In the genomic region with DNA sequence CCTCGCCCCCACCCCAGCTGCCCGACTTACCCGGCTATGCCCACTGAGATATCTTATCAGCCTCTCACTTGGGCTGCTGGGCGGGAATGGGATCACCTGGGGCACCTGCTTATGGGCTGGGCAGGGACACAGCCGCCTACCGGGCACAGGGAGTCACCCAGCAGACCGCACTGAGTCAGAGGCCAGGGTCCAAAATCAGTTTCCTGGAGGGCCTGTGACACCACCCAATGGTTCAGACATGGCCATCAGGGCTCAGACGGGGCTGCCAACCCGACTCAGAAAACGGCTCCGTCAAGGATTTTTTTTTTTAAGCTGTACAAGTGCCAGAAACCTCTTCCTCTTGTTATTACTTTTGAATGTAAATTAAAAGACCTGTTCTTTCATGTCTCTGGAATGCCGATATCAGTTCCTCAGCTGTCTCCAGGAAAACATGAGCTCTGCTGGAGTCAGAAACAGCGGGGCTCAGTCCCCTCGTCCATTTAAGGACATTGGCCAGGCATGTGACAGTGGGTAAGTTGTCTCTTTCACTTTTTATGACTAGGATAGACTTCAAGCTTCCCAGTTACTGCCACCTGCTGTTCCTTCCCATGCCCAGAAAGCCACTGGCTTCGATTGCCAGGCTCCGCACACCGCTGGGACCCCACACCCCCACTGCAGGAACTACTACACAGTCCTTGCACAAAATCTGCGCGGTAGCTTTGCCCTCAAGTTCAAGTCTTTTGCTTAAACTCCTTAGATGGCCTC, we compare ENCODE assay signal across 14 mouse cellular contexts. TPM values are rescaled to one million over a fixed set of nuclear protein-coding genes. Genes with fewer than 3 reads are reported as not detected.
A peak's percentile ranks its signal among the peaks of the same experiment; 100 is the strongest.
DNase-seq lines count a peak whose midpoint lies in the region; ATAC-seq and TF ChIP-seq lines count a peak whose summit lies in the region.
"Had no signal": no experiment of that assay in that cellular context is flagged by ENCODE, and none has a peak within 500 bp of the region (broad histone marks: within the 10 kb centered on the region; RNA-seq: fewer than 3 reads in every experiment).

No protein-coding gene starts in this region.

- DNase-seq in adrenal gland, adult 2 months, result peak; percentile 54
- DNase-seq in adrenal gland, adult 18-20 months (ENCODE audit: low spot score in 2 of 2), result no peak
- DNase-seq in kidney, adult 2 months, result peak; percentile 31
- peak; percentile 47 for DNase-seq in lung, postnatal 10 days
- no peak for DNase-seq in adipocyte (ENCODE audit: low spot score)
- DNase-seq in layer of hippocampus, adult 8-10 months (ENCODE audit: low spot score in 2 of 2), result no peak
- DNase-seq: cerebellum, postnatal 14 days; gastrocnemius, postnatal 25 days; kidney, postnatal 14 days; liver had no signal

- no peak overlapping the region for H3K4me3 ChIP-seq in kidney, adult 2 months (ENCODE audit: insufficient read depth, low read depth, low read length)
- H3K4me3 ChIP-seq in kidney, embryonic 15.5 days (replicated peaks), result no peak overlapping the region
- no peak overlapping the region for H3K4me3 ChIP-seq in heart, embryonic 14.5 days (ENCODE audit: control insufficient read depth in 1 of 2, insufficient read depth in 1 of 2, low read depth in 1 of 2, low read length in 2 of 2)
- H3K4me3 ChIP-seq: erythroblast, embryonic 14.5 days had no signal

- TF ChIP-seq POLR2A in kidney, adult 2 months (IDR thresholded peaks at IDR 0.05; ENCODE audit: low read depth, low read length), result no peak

- no peak overlapping the region for H3K9ac ChIP-seq in kidney, embryonic 15.5 days
- H3K9ac ChIP-seq in heart, embryonic 14.5 days (ENCODE audit: low read length), result no peak overlapping the region

- no peaks in the 10 kb centered on the region for H3K27me3 ChIP-seq in kidney, adult 2 months (replicated peaks; ENCODE audit: control insufficient read depth, insufficient read depth, low read length)
- no peaks in the 10 kb centered on the region for H3K27me3 ChIP-seq in kidney, embryonic 15.5 days
- H3K27me3 ChIP-seq in heart, embryonic 14.5 days (ENCODE audit: control insufficient read depth, insufficient read depth, low read length), result no peaks in the 10 kb centered on the region

- 48% methylated on average over 19 of the region's 19 CpGs for WGBS in kidney, adult 2 months
- 66% methylated on average over 19 of the region's 19 CpGs for WGBS in kidney, embryonic 15.5 days
- 49% methylated on average over 19 of the region's 19 CpGs for WGBS in heart, embryonic 14.5 days

- H3K36me3 ChIP-seq in kidney, adult 2 months (ENCODE audit: control insufficient read depth, insufficient read depth, low read length), result no peaks in the 10 kb centered on the region
- no peaks in the 10 kb centered on the region for H3K36me3 ChIP-seq in kidney, embryonic 15.5 days
- no peaks in the 10 kb centered on the region for H3K36me3 ChIP-seq in heart, embryonic 14.5 days (ENCODE audit: control insufficient read depth, insufficient read depth, low read length)

- H3K4me1 ChIP-seq in kidney, adult 2 months (ENCODE audit: control insufficient read depth, insufficient read depth, low read length), result peaks cover 4% of the 10 kb centered on the region; the same call in 1 of the 2 replicates
- peaks cover 42% of the 10 kb centered on the region for H3K4me1 ChIP-seq in kidney, embryonic 15.5 days
- peaks cover 30 to 46% of the 10 kb centered on the region in 2 experiments for H3K4me1 ChIP-seq in heart, embryonic 14.5 days (ENCODE audit: control insufficient read depth in 2 of 2, insufficient read depth in 2 of 2, low read length in 2 of 2)

- TF ChIP-seq CTCF in kidney, adult 2 months (conservative IDR thresholded peaks at IDR 0.05; ENCODE audit: insufficient read depth, insufficient read length, low read depth, low read length), result peak; percentile 26; the same call in 1 of the 2 replicates

- no peak overlapping the region for H3K27ac ChIP-seq in kidney, adult 2 months (ENCODE audit: insufficient read depth, low read depth, low read length)
- H3K27ac ChIP-seq in kidney, embryonic 15.5 days, result no peak overlapping the region
- H3K27ac ChIP-seq in heart, embryonic 14.5 days (replicated peaks in 1 of 2; ENCODE audit: control insufficient read depth in 1 of 2, insufficient read depth in 1 of 2, low read depth in 2 of 2, low read length in 2 of 2), result peak overlapping the region in 1 of 2 experiments; percentile 35; a peak in 1 of 4 replicates

- no peak overlapping the region for H3K4me2 ChIP-seq in kidney, embryonic 15.5 days
- peak overlapping the region; percentile 16; the same call in 1 of the 2 replicates for H3K4me2 ChIP-seq in heart, embryonic 14.5 days (ENCODE audit: low read length)

- no peaks in the 10 kb centered on the region for H3K9me3 ChIP-seq in kidney, embryonic 15.5 days (replicated peaks)
- H3K9me3 ChIP-seq in heart, embryonic 14.5 days (ENCODE audit: control insufficient read depth, low read length), result no peaks in the 10 kb centered on the region

- no peak for ATAC-seq in kidney, embryonic 15.5 days (replicated peaks; ENCODE audit: low FRiP score)
- no peak for ATAC-seq in heart, embryonic 14.5 days (ENCODE audit: insufficient number of reproducible peaks, insufficient read depth, low FRiP score, low read depth)
- ATAC-seq: midbrain, embryonic 16.5 days had no signal

RNA-seq across cellular contexts. Expression of a gene that starts 33.5 kb away (rescaled TPM):
- 10 to 100 TPM in 1 of 2 experiments, 1 to 10 TPM in 1; 9.1 to 14.6 TPM for total RNA-seq in adrenal gland, adult 2 months (2021)
- polyA plus RNA-seq in adrenal gland, adult 2 months (2012; rRNA removed), result 17.5 and 27.6 TPM in 2 replicates
- 1 to 10 TPM; 6.7 to 7.4 TPM for total RNA-seq in adrenal gland, adult 18-20 months (2021)
- polyA plus RNA-seq in kidney, adult 2 months (2012; rRNA removed), result 7.8 and 9.8 TPM in 2 replicates
- polyA plus RNA-seq in kidney, embryonic 15.5 days (2015; fragmentation: Nextera tagmentation; extraction: Ambion mirVana), result 2.6 and 3.3 TPM in 2 replicates
- 4.3 and 5.8 TPM in 2 replicates for polyA plus RNA-seq in heart, embryonic 14.5 days (2014; fragmentation: Nextera tagmentation; extraction: Ambion mirVana)
- total RNA-seq in layer of hippocampus, adult 8-10 months (2022), result 100 to 1,000 TPM; 138 to 198 (median 174) TPM

Comparison
In these comparisons a context has a peak if more than half of its experiments do, and no peak if none do; other contexts are left out.
1. DNase-seq: peak in adrenal gland, adult 2 months (single experiment), kidney, adult 2 months (single experiment) and lung, postnatal 10 days (single experiment); none in adrenal gland, adult 18-20 months (0 of 2), adipocyte (single experiment) and layer of hippocampus, adult 8-10 months (0 of 2).